Mouse (Mus musculus): ENCODE results near the gene Cdc6. TPM values are rescaled to one million over a fixed set of nuclear protein-coding genes. Genes with fewer than 3 reads are reported as not detected.

Cdc6 gene
- polyA plus RNA-seq (2015; fragmentation: Nextera tagmentation; extraction: Ambion mirVana): 1.8 and 2.1 TPM in 2 replicates

GRCm38 (mm10) chr11:98907437-98908173 is at the start of gene Cdc6:
Gene Cdc6 (plus strand): TSS chr11:98907801.

GRCm38 (mm10) chr11:98863028-98863750 is 44.4 kb upstream of the Cdc6 start, which contains the start of gene Wipf2:
Gene Wipf2 (plus strand): TSS chr11:98863638.

GRCm38 (mm10) chr11:98927438-98928076 is 20.0 kb downstream of the Cdc6 start, which contains the start of gene Rara:
Gene Rara (plus strand): TSS chr11:98927818.

Other genes starting within 250 kb of the Cdc6 start
- 0.13 TPM in 1 of 2 replicates, not detected in the other for gene Gsdma, start 243.4 kb upstream of the Cdc6 start, polyA plus RNA-seq (2015; fragmentation: Nextera tagmentation; extraction: Ambion mirVana)
- 171 and 181 TPM in 2 replicates for gene Psmd3, start 225.2 kb upstream of the Cdc6 start, polyA plus RNA-seq (2015; fragmentation: Nextera tagmentation; extraction: Ambion mirVana)
- not detected in 2 replicates for gene Csf3, start 206.5 kb upstream of the Cdc6 start, polyA plus RNA-seq (2015; fragmentation: Nextera tagmentation; extraction: Ambion mirVana)
- 37.3 and 45.1 TPM in 2 replicates for gene Med24, start 178.4 kb upstream of the Cdc6 start, polyA plus RNA-seq (2015; fragmentation: Nextera tagmentation; extraction: Ambion mirVana)
- 152 and 177 TPM in 2 replicates for gene Thra, start 167.2 kb upstream of the Cdc6 start, polyA plus RNA-seq (2015; fragmentation: Nextera tagmentation; extraction: Ambion mirVana)
- gene Nr1d1, start 132.5 kb upstream of the Cdc6 start, polyA plus RNA-seq (2015; fragmentation: Nextera tagmentation; extraction: Ambion mirVana): 8.4 and 10.3 TPM in 2 replicates
- 31.5 and 32.2 TPM in 2 replicates for gene Msl1, start 112.3 kb upstream of the Cdc6 start, polyA plus RNA-seq (2015; fragmentation: Nextera tagmentation; extraction: Ambion mirVana)
- gene Casc3, start 102.9 kb upstream of the Cdc6 start, polyA plus RNA-seq (2015; fragmentation: Nextera tagmentation; extraction: Ambion mirVana): 34.2 and 37.0 TPM in 2 replicates
- 14.0 and 19.0 TPM in 2 replicates for gene Rapgefl1, start 71.0 kb upstream of the Cdc6 start, polyA plus RNA-seq (2015; fragmentation: Nextera tagmentation; extraction: Ambion mirVana)
- gene Wipf2, start 44.2 kb upstream of the Cdc6 start, polyA plus RNA-seq (2015; fragmentation: Nextera tagmentation; extraction: Ambion mirVana): 3.1 and 4.0 TPM in 2 replicates
- 10.5 and 13.9 TPM in 2 replicates for gene Rara, start 20.0 kb downstream of the Cdc6 start, polyA plus RNA-seq (2015; fragmentation: Nextera tagmentation; extraction: Ambion mirVana)
- gene Gjd3, start 75.2 kb downstream of the Cdc6 start, polyA plus RNA-seq (2015; fragmentation: Nextera tagmentation; extraction: Ambion mirVana): 4.8 and 5.7 TPM in 2 replicates
- gene Top2a, start 116.4 kb downstream of the Cdc6 start, polyA plus RNA-seq (2015; fragmentation: Nextera tagmentation; extraction: Ambion mirVana): 15.8 and 18.3 TPM in 2 replicates
- 108 and 116 TPM in 2 replicates for gene Igfbp4, start 133.4 kb downstream of the Cdc6 start, polyA plus RNA-seq (2015; fragmentation: Nextera tagmentation; extraction: Ambion mirVana)
- 0.08 TPM in 1 of 2 replicates, not detected in the other for gene Tns4, start 181.5 kb downstream of the Cdc6 start, polyA plus RNA-seq (2015; fragmentation: Nextera tagmentation; extraction: Ambion mirVana)
- not detected in 2 replicates for gene Ccr7, start 247.3 kb downstream of the Cdc6 start, polyA plus RNA-seq (2015; fragmentation: Nextera tagmentation; extraction: Ambion mirVana)